Mouse (Mus musculus): Measurements from ENCODE around the gene Cend1. TPM values are rescaled to one million over a fixed set of nuclear protein-coding genes. Genes with fewer than 3 reads are reported as not detected.
A peak's percentile ranks its signal among the peaks of the same experiment; 100 is the strongest.

The Cend1 gene
- 4.9 and 5.4 TPM in 2 replicates for polyA plus RNA-seq (2011; ENCODE audit: insufficient read length, low read depth, missing spikeins)

DNA sequence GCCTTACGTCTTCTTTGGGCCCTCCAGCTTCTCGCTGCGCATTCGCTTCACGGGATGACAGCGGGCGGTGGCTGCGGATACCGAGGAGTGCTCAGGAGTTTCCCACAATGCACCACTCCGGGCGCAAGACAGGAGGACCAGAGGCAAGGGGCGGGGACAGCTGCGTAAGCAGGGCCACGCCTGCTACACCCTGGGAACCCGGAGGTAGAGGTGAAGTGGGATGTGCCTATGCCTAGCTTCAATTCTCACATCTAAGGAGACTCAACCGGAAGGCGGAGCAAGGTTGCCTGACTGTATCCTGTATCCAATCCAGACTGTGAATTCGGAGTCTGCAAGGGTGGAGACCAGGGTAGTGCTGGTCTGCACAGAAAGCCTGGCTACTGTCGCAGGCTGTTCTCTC is at the start of gene Cend1:
Gene Cend1 (minus strand): TSS at position 182 of the 400 bp plus-strand sequence.
- no peak for TF ChIP-seq CTCF (IDR thresholded peaks at IDR 0.05; ENCODE audit: borderline replicate concordance, insufficient read depth, low read length)
- peak; percentile 42 for TF ChIP-seq POLR2A (IDR thresholded peaks at IDR 0.05; ENCODE audit: low read depth, low read length)
- Histone ChIP-seq H3K4me3 (ENCODE audit: insufficient read depth, low read length) (peak within 1 kb of the TSS; percentile 11; the same call in 1 of the 2 replicates), H3K27ac (ENCODE audit: insufficient read depth, low read length) (no peak within 1 kb of the TSS), H3K4me1 (ENCODE audit: control insufficient read depth, insufficient read depth, low read length) (no peaks in the 10 kb centered on the region)

DNA sequence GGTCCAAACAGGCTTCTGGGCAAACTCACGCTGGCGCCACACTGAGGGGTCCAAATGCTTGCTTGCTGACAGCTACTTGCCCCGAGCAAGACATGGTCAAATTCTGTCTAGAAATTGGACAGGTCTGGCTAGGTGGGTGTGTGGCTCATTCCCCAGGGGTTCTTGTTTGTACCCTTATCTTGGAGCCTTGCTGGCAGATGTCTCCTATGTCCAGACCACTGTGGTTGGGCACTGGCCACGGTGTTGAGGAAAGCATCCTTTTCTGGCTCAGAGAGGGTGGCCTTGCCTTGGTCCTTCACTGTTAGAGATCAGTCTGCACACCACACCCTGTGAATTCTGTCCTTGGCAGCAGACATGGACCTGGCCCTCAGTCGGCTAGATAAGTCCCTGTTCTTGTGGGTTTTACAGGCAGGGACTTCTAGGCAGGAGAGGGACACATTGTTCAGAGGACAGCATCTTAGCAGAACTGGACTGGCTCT is 49.0 kb upstream of the Cend1 start:
- H3K4me1 ChIP-seq (ENCODE audit: control insufficient read depth, insufficient read depth, low read length) = peaks cover 8% of the 10 kb centered on the region
- H3K4me3 ChIP-seq (ENCODE audit: insufficient read depth, low read length) = 0 out of 2 replicates have a peak overlapping the region, but pooled peaks have one; percentile 1
- no peak for TF ChIP-seq CTCF (IDR thresholded peaks at IDR 0.05; ENCODE audit: borderline replicate concordance, insufficient read depth, low read length)
- no peak for TF ChIP-seq POLR2A (IDR thresholded peaks at IDR 0.05; ENCODE audit: low read depth, low read length)
- H3K27ac ChIP-seq (ENCODE audit: insufficient read depth, low read length) = peak overlapping the region; percentile 67

DNA sequence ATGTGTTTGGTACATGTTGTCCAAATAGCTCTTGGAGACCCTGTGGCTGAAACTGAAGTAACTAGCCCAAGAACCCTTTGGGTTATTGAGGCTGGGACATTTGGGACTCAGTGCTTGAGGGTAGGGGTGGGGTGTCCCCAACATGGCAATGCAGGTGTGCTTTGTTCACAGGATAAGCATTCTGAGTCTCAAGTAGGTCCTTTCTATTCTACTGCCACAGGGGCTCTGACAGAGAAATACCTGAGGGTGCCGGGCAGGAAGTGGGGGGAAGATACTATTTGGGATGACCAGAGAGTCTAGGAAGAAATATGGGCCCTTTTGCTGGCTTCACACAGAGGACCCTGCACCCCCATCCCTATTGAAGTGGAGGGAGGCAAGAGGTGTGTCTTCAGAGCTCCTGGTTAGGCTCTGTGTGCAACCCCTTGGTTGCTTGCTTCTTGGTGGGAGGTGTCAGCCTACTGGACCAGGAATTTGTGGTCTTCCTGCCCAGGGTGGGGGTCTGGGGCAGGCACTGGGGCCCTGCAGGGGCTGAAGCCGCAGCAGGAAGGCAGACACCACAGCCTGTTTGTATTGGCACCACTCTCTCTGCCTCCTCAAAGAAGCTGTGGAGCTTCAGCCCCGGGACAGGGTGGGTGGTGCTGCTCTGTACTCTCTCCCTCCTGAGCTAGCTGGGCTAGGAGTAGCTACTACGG is 48.4 kb upstream of the Cend1 start:
- TF ChIP-seq CTCF (IDR thresholded peaks at IDR 0.05; ENCODE audit: borderline replicate concordance, insufficient read depth, low read length) = no peak
- TF ChIP-seq POLR2A (IDR thresholded peaks at IDR 0.05; ENCODE audit: low read depth, low read length) = no peak
- peaks cover 9% of the 10 kb centered on the region for H3K4me1 ChIP-seq (ENCODE audit: control insufficient read depth, insufficient read depth, low read length)
- H3K4me3 ChIP-seq (ENCODE audit: insufficient read depth, low read length) = peak overlapping the region; percentile 89; the same call in 1 of the 2 replicates
- H3K27ac ChIP-seq (ENCODE audit: insufficient read depth, low read length) = peak overlapping the region; percentile 98

DNA sequence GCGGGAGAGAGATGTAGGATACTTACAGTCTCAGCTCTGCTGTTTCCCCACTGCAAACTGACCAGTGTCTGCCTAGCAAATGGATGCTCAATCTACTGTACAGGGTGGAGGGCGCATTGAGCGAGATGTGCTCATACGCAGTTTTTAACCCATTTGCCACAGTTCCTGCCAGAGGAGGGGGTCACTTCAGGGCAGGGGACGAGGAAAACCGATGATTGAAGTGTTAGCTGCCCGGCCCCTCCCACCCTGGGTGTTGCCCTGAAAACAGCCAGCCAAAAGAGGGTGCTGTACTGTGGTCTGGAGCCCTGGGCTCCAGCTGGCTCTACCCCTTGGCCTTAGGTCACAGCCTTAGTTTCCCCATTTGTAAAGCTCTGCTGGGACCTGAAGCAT is 47.7 kb upstream of the Cend1 start:
- peak overlapping the region; percentile 89 for H3K4me3 ChIP-seq (ENCODE audit: insufficient read depth, low read length)
- peaks cover 6% of the 10 kb centered on the region for H3K4me1 ChIP-seq (ENCODE audit: control insufficient read depth, insufficient read depth, low read length)
- no peak; the same call in 1 of the 2 replicates for TF ChIP-seq POLR2A (IDR thresholded peaks at IDR 0.05; ENCODE audit: low read depth, low read length)
- TF ChIP-seq CTCF (IDR thresholded peaks at IDR 0.05; ENCODE audit: borderline replicate concordance, insufficient read depth, low read length) = no peak
- H3K27ac ChIP-seq (ENCODE audit: insufficient read depth, low read length) = peak overlapping the region; percentile 98

GRCm38 (mm10) chr7:141476226-141476980 is 47.1 kb upstream of the Cend1 start:
- Histone ChIP-seq H3K4me1 (ENCODE audit: control insufficient read depth, insufficient read depth, low read length) (peaks cover 6% of the 10 kb centered on the region), H3K4me3 (ENCODE audit: insufficient read depth, low read length) (peak overlapping the region; percentile 89), H3K27ac (ENCODE audit: insufficient read depth, low read length) (peak overlapping the region; percentile 98)
- TF ChIP-seq POLR2A (IDR thresholded peaks at IDR 0.05; ENCODE audit: low read depth, low read length) (peak; percentile 38), CTCF (IDR thresholded peaks at IDR 0.05; ENCODE audit: borderline replicate concordance, insufficient read depth, low read length) (no peak)

DNA sequence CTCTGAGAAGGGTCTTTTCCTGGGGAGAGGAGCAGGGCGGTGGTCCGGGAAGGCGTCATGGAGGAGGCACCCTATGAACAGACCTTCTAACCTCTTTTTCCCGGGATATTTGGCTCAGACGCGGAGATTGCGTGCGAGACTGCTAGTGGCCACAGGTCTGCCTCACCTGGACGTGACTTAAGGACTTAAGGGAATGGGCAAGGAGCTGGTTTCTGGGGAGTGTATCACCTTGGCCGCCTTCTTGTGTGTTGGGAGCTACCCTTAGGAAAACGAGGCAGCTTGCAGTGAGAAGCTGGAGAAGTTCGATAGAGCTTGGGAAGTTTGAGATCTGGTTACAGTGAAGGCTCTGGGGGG is 46.5 kb upstream of the Cend1 start:
- peaks cover 6% of the 10 kb centered on the region for H3K4me1 ChIP-seq (ENCODE audit: control insufficient read depth, insufficient read depth, low read length)
- peak overlapping the region; percentile 98 for H3K27ac ChIP-seq (ENCODE audit: insufficient read depth, low read length)
- H3K4me3 ChIP-seq (ENCODE audit: insufficient read depth, low read length) = peak overlapping the region; percentile 89
- TF ChIP-seq POLR2A (IDR thresholded peaks at IDR 0.05; ENCODE audit: low read depth, low read length) (peak; percentile 20; the same call in 1 of the 2 replicates), CTCF (IDR thresholded peaks at IDR 0.05; ENCODE audit: borderline replicate concordance, insufficient read depth, low read length) (no peak)

- H3K4me3 ChIP-seq (ENCODE audit: insufficient read depth, low read length) = peak within 1 kb of the TSS; percentile 89
- TF ChIP-seq POLR2A (IDR thresholded peaks at IDR 0.05; ENCODE audit: low read depth, low read length) (peak; percentile 82), CTCF (IDR thresholded peaks at IDR 0.05; ENCODE audit: borderline replicate concordance, insufficient read depth, low read length) (no peak)
- peak within 1 kb of the TSS; percentile 98 for H3K27ac ChIP-seq (ENCODE audit: insufficient read depth, low read length)
- peaks cover 6% of the 10 kb centered on the region for H3K4me1 ChIP-seq (ENCODE audit: control insufficient read depth, insufficient read depth, low read length)
Observed at GRCm38 (mm10) chr7:141475011-141475804, 45.9 kb upstream of the Cend1 start, which contains the start of the genes Polr2l and Tspan4. Gene Polr2l (minus strand): TSS chr7:141475132. Gene Tspan4 (plus strand): TSS chr7:141475240.

DNA sequence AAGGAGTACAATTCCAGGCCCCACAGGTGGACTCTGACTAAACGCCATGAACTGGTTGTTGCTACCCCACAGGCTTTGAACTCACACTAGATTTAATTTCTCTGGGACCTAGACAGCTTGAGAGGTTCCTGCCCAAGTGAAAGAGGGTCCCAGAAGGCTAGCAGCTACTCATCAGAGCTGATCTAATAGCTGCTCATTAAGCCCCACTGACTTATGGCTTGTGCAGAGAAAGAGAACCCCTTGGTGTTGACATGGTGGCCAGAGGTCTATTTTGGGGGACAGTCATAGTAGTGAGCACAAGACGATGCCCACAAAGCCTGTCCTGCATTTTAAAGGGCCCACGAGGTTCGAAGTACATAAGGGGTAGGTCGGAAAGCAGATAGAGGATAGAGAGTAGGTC is 44.9 kb upstream of the Cend1 start:
- H3K4me1 ChIP-seq (ENCODE audit: control insufficient read depth, insufficient read depth, low read length) = peaks cover 6% of the 10 kb centered on the region
- no peak overlapping the region for H3K27ac ChIP-seq (ENCODE audit: insufficient read depth, low read length)
- H3K4me3 ChIP-seq (ENCODE audit: insufficient read depth, low read length) = peak overlapping the region; percentile 89
- no peak for TF ChIP-seq CTCF (IDR thresholded peaks at IDR 0.05; ENCODE audit: borderline replicate concordance, insufficient read depth, low read length)
- no peak for TF ChIP-seq POLR2A (IDR thresholded peaks at IDR 0.05; ENCODE audit: low read depth, low read length)

GRCm38 (mm10) chr7:141472763-141473162 is 43.5 kb upstream of the Cend1 start:
- H3K4me3 ChIP-seq (ENCODE audit: insufficient read depth, low read length) = no peak overlapping the region
- H3K27ac ChIP-seq (ENCODE audit: insufficient read depth, low read length) = no peak overlapping the region
- no peak; the same call in 1 of the 2 replicates for TF ChIP-seq POLR2A (IDR thresholded peaks at IDR 0.05; ENCODE audit: low read depth, low read length)
- no peak for TF ChIP-seq CTCF (IDR thresholded peaks at IDR 0.05; ENCODE audit: borderline replicate concordance, insufficient read depth, low read length)
- H3K4me1 ChIP-seq (ENCODE audit: control insufficient read depth, insufficient read depth, low read length) = peaks cover 3% of the 10 kb centered on the region; the same call in 1 of the 2 replicates
